Mouse (Mus musculus): ENCODE measurements around the gene Wnt6. TPM values are rescaled to one million over a fixed set of nuclear protein-coding genes. Genes with fewer than 3 reads are reported as not detected.

Wnt6 gene
- total and polyA plus RNA-seq, 2 experiments from 2014 or later, result 6.6 to 8.4 TPM

DNA sequence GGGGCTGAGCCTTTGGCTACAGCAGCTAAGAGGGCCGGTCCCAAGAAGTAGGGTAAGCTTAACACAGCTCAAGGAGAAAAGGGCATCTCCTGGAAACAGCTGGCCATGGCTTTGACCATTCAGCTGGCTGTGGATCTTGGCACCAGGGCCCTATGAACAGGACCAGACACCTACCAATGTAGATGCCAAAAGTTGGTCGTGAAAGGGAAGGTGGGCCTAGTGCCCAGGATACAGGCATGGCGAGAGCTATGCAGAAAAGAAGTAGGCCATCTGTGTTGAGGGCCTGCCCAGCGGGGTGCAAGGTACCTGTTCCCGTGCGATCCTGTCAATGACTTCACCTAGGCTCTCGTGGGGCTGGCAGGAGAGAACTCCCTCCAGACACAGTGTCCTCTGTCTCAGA, 30.8 kb upstream of the Wnt6 start:
- 87% methylated on average over 7 of the region's 7 CpGs for WGBS

DNA sequence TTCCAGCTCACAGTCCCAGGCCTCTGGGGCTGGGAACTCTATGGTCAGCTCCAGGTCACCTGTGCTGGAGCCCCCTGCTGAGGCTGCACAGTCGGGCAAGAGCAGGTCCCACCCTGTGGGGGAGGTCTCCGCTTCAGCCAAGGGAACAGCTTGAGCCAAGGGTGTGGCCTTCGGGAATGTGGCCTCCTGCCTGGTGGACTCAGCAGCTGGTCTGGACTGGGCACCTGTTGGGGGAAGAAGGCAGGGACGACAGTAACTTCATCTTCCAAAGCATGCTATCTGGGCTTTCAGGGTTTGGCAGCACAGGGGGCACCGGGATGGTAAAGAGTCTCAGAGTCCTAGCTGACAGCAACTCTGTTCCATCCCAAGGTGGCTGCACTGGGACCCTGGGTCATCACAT, 24.4 kb upstream of the Wnt6 start:
- no peak for TF ChIP-seq CTCF (IDR thresholded peaks at IDR 0.05)
- ATAC-seq (ENCODE audit: low FRiP score) (no peak), DNase-seq (ENCODE audit: low spot score) (no peak)
- Histone ChIP-seq H3K27me3 (ENCODE audit: insufficient read depth, low read length) (peaks cover 13% of the 10 kb centered on the region), H3K9me3 (ENCODE audit: low read length) (no peaks in the 10 kb centered on the region), H3K4me2 (ENCODE audit: low read depth, low read length, poor library complexity, severe bottlenecking) (no peak overlapping the region), H3K27ac (ENCODE audit: low read depth, low read length) (no peak overlapping the region), H3K9ac (replicated peaks; ENCODE audit: low read length, poor library complexity, severe bottlenecking) (no peak overlapping the region), H3K4me3 (ENCODE audit: low read depth, low read length) (no peak overlapping the region), H3K36me3 (ENCODE audit: insufficient read depth, low read length) (no peaks in the 10 kb centered on the region), H3K4me1 (ENCODE audit: insufficient read depth, low read length) (no peaks in the 10 kb centered on the region)
- 84% methylated on average over 5 of the region's 5 CpGs for WGBS

More for the DNA sequence above, 30.8 kb upstream of the Wnt6 start:
- Histone ChIP-seq H3K4me3 (ENCODE audit: low read depth, low read length) (no peak overlapping the region), H3K4me2 (ENCODE audit: low read depth, low read length, poor library complexity, severe bottlenecking) (no peak overlapping the region), H3K9me3 (ENCODE audit: low read length) (no peaks in the 10 kb centered on the region), H3K36me3 (ENCODE audit: insufficient read depth, low read length) (no peaks in the 10 kb centered on the region), H3K9ac (replicated peaks; ENCODE audit: low read length, poor library complexity, severe bottlenecking) (no peak overlapping the region), H3K4me1 (ENCODE audit: insufficient read depth, low read length) (no peaks in the 10 kb centered on the region), H3K27me3 (ENCODE audit: insufficient read depth, low read length) (no peaks in the 10 kb centered on the region), H3K27ac (ENCODE audit: low read depth, low read length) (no peak overlapping the region)
- ATAC-seq (ENCODE audit: low FRiP score) (no peak), DNase-seq (ENCODE audit: low spot score) (no peak)
- TF ChIP-seq CTCF (IDR thresholded peaks at IDR 0.05), result no peak

DNA sequence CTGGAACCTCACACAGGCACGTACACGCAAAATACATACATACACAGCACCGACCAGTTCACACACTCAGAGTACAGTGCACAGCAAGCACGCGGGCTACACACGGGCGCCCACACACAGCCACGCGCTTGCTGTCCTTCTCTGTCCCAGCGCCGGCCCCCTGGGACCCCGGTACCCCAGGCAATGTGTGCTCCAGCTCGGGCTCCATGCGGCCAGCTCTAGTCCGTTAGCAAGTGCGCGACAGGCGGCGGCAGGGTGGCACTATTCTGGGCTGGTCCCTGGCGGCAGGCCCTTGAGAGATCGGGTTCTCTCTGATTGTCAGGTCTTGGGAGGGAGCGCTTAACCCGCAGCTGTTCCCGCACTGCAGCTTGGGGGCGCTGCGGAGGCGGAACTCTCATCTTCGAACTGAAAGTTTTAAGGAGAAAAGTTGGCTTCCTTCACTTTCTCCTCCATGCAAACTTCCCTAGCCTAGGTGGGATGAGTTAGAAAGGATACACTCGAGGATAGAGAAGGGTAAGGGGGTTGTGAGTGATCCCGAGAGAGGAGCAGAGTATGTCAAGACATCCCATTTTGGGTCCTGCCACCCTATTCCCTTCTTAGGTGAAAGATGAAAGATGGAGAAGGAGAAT, 22.9 kb upstream of the Wnt6 start, which contains the start of gene Prkag3:
Gene Prkag3 (minus strand): TSS at position 579 of the 629 bp plus-strand sequence.
- H3K4me1 ChIP-seq (ENCODE audit: insufficient read depth, low read length), result no peaks in the 10 kb centered on the region
- H3K27ac ChIP-seq (ENCODE audit: low read depth, low read length), result no peak within 1 kb of the TSS
- no peaks in the 10 kb centered on the region for H3K9me3 ChIP-seq (ENCODE audit: low read length)
- 13% methylated on average over 30 of the region's 30 CpGs for WGBS
- DNase-seq (ENCODE audit: low spot score) (peak; percentile 46), ATAC-seq (ENCODE audit: low FRiP score) (no peak)
- H3K9ac ChIP-seq (replicated peaks; ENCODE audit: low read length, poor library complexity, severe bottlenecking), result no peak within 1 kb of the TSS
- no peak within 1 kb of the TSS for H3K4me3 ChIP-seq (ENCODE audit: low read depth, low read length)
- no peaks in the 10 kb centered on the region for H3K36me3 ChIP-seq (ENCODE audit: insufficient read depth, low read length)
- H3K27me3 ChIP-seq (ENCODE audit: insufficient read depth, low read length), result peaks cover 13% of the 10 kb centered on the region
- TF ChIP-seq CTCF (IDR thresholded peaks at IDR 0.05), result peak; percentile 63
- H3K4me2 ChIP-seq (ENCODE audit: low read depth, low read length, poor library complexity, severe bottlenecking), result peak within 1 kb of the TSS; percentile 16

DNA sequence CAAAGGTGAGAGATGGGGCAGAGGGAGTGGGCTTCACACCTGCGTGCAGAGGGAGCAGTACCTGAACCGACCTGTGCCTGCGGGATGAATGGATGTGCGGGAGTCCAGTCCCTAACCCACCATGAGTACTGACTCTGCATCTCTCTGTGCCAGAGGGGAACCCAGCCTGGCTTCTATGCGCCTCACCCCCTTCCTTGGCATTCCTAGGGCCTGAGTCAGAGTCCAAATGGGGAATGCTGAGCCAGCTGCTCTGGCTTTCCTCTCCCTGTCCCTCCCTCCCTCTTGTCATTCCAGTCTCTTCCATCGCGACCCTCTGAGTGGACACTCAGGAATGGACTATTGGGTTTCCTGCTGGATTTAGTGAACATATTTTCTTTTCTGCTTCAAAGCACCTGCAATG, 22.4 kb upstream of the Wnt6 start:
- Histone ChIP-seq H3K4me1 (ENCODE audit: insufficient read depth, low read length) (no peaks in the 10 kb centered on the region), H3K9me3 (ENCODE audit: low read length) (no peaks in the 10 kb centered on the region), H3K36me3 (ENCODE audit: insufficient read depth, low read length) (no peaks in the 10 kb centered on the region), H3K27me3 (ENCODE audit: insufficient read depth, low read length) (peaks cover 13% of the 10 kb centered on the region), H3K9ac (replicated peaks; ENCODE audit: low read length, poor library complexity, severe bottlenecking) (no peak overlapping the region), H3K4me3 (ENCODE audit: low read depth, low read length) (no peak overlapping the region), H3K4me2 (ENCODE audit: low read depth, low read length, poor library complexity, severe bottlenecking) (no peak overlapping the region), H3K27ac (ENCODE audit: low read depth, low read length) (no peak overlapping the region)
- no peak for DNase-seq (ENCODE audit: low spot score)
- TF ChIP-seq CTCF (IDR thresholded peaks at IDR 0.05), result no peak
- 70% methylated on average over 7 of the region's 7 CpGs for WGBS
- ATAC-seq (ENCODE audit: low FRiP score), result no peak

DNA sequence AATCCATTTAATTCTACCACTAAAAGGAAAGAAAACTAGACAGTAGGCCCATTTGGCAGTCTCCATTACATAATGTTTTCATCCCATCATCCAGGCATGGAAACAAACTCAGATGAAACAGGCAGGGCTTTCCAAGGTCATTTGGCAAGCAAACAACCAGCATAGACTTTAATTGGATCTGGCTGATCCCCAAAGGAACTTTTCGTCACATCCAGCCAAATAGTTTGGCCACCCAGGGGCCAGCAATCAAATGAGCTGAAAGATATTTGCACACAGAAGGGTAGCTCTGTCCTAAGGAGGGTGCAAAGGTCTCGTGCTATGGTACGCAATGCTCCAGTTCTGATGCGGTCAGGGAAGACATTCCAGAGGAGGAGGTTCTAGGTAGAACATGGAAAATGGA, 21.0 kb upstream of the Wnt6 start:
- 84% methylated on average over 4 of the region's 4 CpGs for WGBS
- no peaks in the 10 kb centered on the region for H3K4me1 ChIP-seq (ENCODE audit: insufficient read depth, low read length)
- H3K27ac ChIP-seq (ENCODE audit: low read depth, low read length), result no peak overlapping the region
- H3K36me3 ChIP-seq (ENCODE audit: insufficient read depth, low read length), result no peaks in the 10 kb centered on the region
- H3K4me3 ChIP-seq (ENCODE audit: low read depth, low read length), result no peak overlapping the region
- TF ChIP-seq CTCF (IDR thresholded peaks at IDR 0.05), result no peak
- DNase-seq (ENCODE audit: low spot score), result peak; percentile 14
- peaks cover 13% of the 10 kb centered on the region for H3K27me3 ChIP-seq (ENCODE audit: insufficient read depth, low read length)
- H3K4me2 ChIP-seq (ENCODE audit: low read depth, low read length, poor library complexity, severe bottlenecking), result no peak overlapping the region
- no peaks in the 10 kb centered on the region for H3K9me3 ChIP-seq (ENCODE audit: low read length)
- ATAC-seq (ENCODE audit: low FRiP score), result no peak
- no peak overlapping the region for H3K9ac ChIP-seq (replicated peaks; ENCODE audit: low read length, poor library complexity, severe bottlenecking)

DNA sequence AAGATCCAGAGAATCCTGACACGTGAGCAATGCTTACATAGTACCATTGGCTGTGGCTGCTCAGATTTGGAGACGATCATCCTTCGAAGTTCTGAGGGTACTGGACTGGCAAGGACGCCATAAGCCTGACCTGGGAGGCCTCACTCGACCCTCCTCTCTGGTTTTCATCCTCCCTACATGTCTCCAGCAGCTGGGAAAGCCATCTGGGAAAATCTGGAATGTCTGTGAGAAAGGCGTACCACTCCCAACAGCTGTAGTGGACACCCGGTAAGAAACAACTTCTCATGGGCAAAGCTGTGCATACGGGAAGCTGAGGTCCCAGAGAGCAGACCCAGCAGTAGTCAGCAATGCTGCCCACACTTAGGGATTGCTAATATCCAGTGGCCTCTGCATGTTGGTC, 19.5 kb upstream of the Wnt6 start:
- no peak for TF ChIP-seq CTCF (IDR thresholded peaks at IDR 0.05)
- Histone ChIP-seq H3K9ac (replicated peaks; ENCODE audit: low read length, poor library complexity, severe bottlenecking) (no peak overlapping the region), H3K27ac (ENCODE audit: low read depth, low read length) (no peak overlapping the region), H3K27me3 (ENCODE audit: insufficient read depth, low read length) (peaks cover 12% of the 10 kb centered on the region), H3K4me3 (ENCODE audit: low read depth, low read length) (no peak overlapping the region), H3K36me3 (ENCODE audit: insufficient read depth, low read length) (no peaks in the 10 kb centered on the region), H3K4me2 (ENCODE audit: low read depth, low read length, poor library complexity, severe bottlenecking) (no peak overlapping the region), H3K9me3 (ENCODE audit: low read length) (no peaks in the 10 kb centered on the region), H3K4me1 (ENCODE audit: insufficient read depth, low read length) (no peaks in the 10 kb centered on the region)
- DNase-seq (ENCODE audit: low spot score) (no peak), ATAC-seq (ENCODE audit: low FRiP score) (no peak)
- WGBS, result 85% methylated on average over 8 of the region's 8 CpGs
